In genomic region chr13:100552009-100552368, GRCm38 (mm10) we compare ENCODE assay signal across 8 mouse cellular contexts. TPM values are rescaled to one million over a fixed set of nuclear protein-coding genes. Genes with fewer than 3 reads are reported as not detected.
DNase-seq lines count a peak whose midpoint lies in the region; ATAC-seq lines count a peak whose summit lies in the region.

No protein-coding gene starts in this region.

- H3K4me1 ChIP-seq in lung, embryonic 15.5 days: 0 out of 2 replicates have a peak, but pooled peaks cover 8% of the 10 kb centered on the region

- H3K4me3 ChIP-seq in lung, embryonic 15.5 days: peak overlapping the region; percentile 69

- under 1% methylated on average over 35 of the region's 35 CpGs for WGBS in lung, embryonic 15.5 days

- peak overlapping the region; percentile 68 for H3K9ac ChIP-seq in lung, embryonic 15.5 days

- no peaks in the 10 kb centered on the region for H3K9me3 ChIP-seq in lung, embryonic 15.5 days

- H3K36me3 ChIP-seq in lung, embryonic 15.5 days: no peaks in the 10 kb centered on the region

- peak overlapping the region; percentile 85 for H3K27ac ChIP-seq in lung, embryonic 15.5 days

- peaks cover 42% of the 10 kb centered on the region for H3K27me3 ChIP-seq in lung, embryonic 15.5 days

- DNase-seq in adrenal gland, postnatal 14 days: peak; percentile 48
- no peak for DNase-seq in adrenal gland, adult 8-10 months
- no peak for DNase-seq in lung, postnatal 10 days
- DNase-seq in heart, postnatal 4 days: peak; percentile 8
- peak; percentile 15 for DNase-seq in lung, postnatal 14 days
- no peak for DNase-seq in thymus, postnatal 10 days (ENCODE audit: low spot score in 2 of 2)

- ATAC-seq in lung, embryonic 15.5 days (ENCODE audit: borderline replicate concordance, extremely low read depth, low FRiP score, low TSS enrichment): peak; percentile 25
- no peak for ATAC-seq in megakaryocyte-erythroid progenitor cell, adult 5-6 weeks (replicated peaks; ENCODE audit: low FRiP score, low TSS enrichment, poor library complexity, severe bottlenecking)

- peak overlapping the region; percentile 92 for H3K4me2 ChIP-seq in lung, embryonic 15.5 days

RNA-seq across cellular contexts. Expression of gene Ocln, which starts 0.5 kb away (rescaled TPM):
- total RNA-seq in adrenal gland, postnatal 14 days (2021): 4.4 and 6.7 TPM in 2 replicates
- 10 to 100 TPM in 2 of 4 experiments, 1 to 10 TPM in 2; 6.6 to 28.6 (median 16.7) TPM for total RNA-seq in adrenal gland, adult 8-10 months (2022)
- polyA plus RNA-seq in lung, embryonic 15.5 days (2015; fragmentation: Nextera tagmentation; extraction: Ambion mirVana): 32.6 and 34.1 TPM in 2 replicates
- 1 to 10 TPM; 1.6 TPM for total RNA-seq in heart, postnatal 4 days (2021)
- total RNA-seq in megakaryocyte-erythroid progenitor cell, adult 5-6 weeks (2014; fragmentation: Nextera tagmentation): not detected in 2 replicates
- total RNA-seq in megakaryocyte-erythroid progenitor cell, adult 5-6 weeks (2017): not detected in 2 replicates

RNA-seq across cellular contexts. Expression of gene Gtf2h2, which starts 59.6 kb away (rescaled TPM):
- 29.1 and 31.8 TPM in 2 replicates for total RNA-seq in adrenal gland, postnatal 14 days (2021)
- 10 to 100 TPM; 31.7 to 42.7 (median 35.5) TPM for total RNA-seq in adrenal gland, adult 8-10 months (2022)
- 65.2 and 65.4 TPM in 2 replicates for polyA plus RNA-seq in lung, embryonic 15.5 days (2015; fragmentation: Nextera tagmentation; extraction: Ambion mirVana)
- total RNA-seq in heart, postnatal 4 days (2021): 10 to 100 TPM; 28.5 to 32.7 TPM
- total RNA-seq in megakaryocyte-erythroid progenitor cell, adult 5-6 weeks (2014; fragmentation: Nextera tagmentation): 56.9 and 85.2 TPM in 2 replicates
- total RNA-seq in megakaryocyte-erythroid progenitor cell, adult 5-6 weeks (2017): 89.8 and 98.7 TPM in 2 replicates

Comparison
In these comparisons a context has a peak if more than half of its experiments do, and no peak if none do; other contexts are left out.
1. DNase-seq: peak in adrenal gland, postnatal 14 days (single experiment), heart, postnatal 4 days (single experiment) and lung, postnatal 14 days (single experiment); none in adrenal gland, adult 8-10 months (single experiment), lung, postnatal 10 days (single experiment) and thymus, postnatal 10 days (0 of 2).